Mouse (Mus musculus) neural tube, embryonic 15.5 days (tissue): Measurements from ENCODE around the gene Tbc1d10a. TPM values are rescaled to one million over a fixed set of nuclear protein-coding genes. Genes with fewer than 3 reads are reported as not detected.
A peak's percentile ranks its signal among the peaks of the same experiment; 100 is the strongest.

Experiments used
- ATAC-seq: fragments of 200-750 bp; cut with Nextera tagmentation; 2 replicates; pipeline ENCODE4 v1.8.0; 2017; ENCODE audit warnings: mild to moderate bottlenecking, moderate TSS enrichment, moderate library complexity; ENCODE audit not compliant: low FRiP score
- H3K27ac ChIP-seq: fragments of 300-500 bp; sonication (generic); replicated peaks from 2 replicates; pipeline ENCODE4 v1.5.1; 2015; ENCODE audit warnings: mild to moderate bottlenecking, inconsistent platforms
- H3K27me3 ChIP-seq: fragments of 300-500 bp; sonication (generic); replicated peaks from 2 replicates; pipeline ENCODE4 v1.6.1; 2015; ENCODE audit warnings: inconsistent platforms
- H3K36me3 ChIP-seq: fragments of 300-500 bp; sonication (generic); 2 replicates; pipeline ENCODE4 v1.6.1; 2015; ENCODE audit warnings: inconsistent platforms
- H3K4me1 ChIP-seq: fragments of 300-500 bp; sonication (generic); 2 replicates; pipeline ENCODE4 v1.6.1; 2015; ENCODE audit warnings: inconsistent platforms
- H3K4me2 ChIP-seq: fragments of 300-500 bp; sonication (generic); 2 replicates; pipeline ENCODE4 v1.6.1; 2015; ENCODE audit warnings: inconsistent platforms, mild to moderate bottlenecking, moderate library complexity
- H3K4me3 ChIP-seq: fragments of 300-500 bp; sonication (generic); replicated peaks from 2 replicates; pipeline ENCODE4 v1.5.1; 2015; ENCODE audit warnings: mild to moderate bottlenecking, inconsistent platforms
- H3K9ac ChIP-seq: fragments of 300-500 bp; sonication (generic); replicated peaks from 2 replicates; pipeline ENCODE4 v1.6.1; 2015; ENCODE audit warnings: mild to moderate bottlenecking, inconsistent platforms
- H3K9me3 ChIP-seq: fragments of 300-500 bp; sonication (generic); replicated peaks from 2 replicates; pipeline ENCODE4 v1.6.1; 2016; ENCODE audit warnings: inconsistent platforms
- WGBS: fragments of 180-500 bp; shearing (Covaris S2); methylation state at CpG from one replicate; pipeline ENCODE4 v1.1.7; 2015; ENCODE audit warnings: mixed read lengths; 5-methylcytosine and 5-hydroxymethylcytosine counted together
- polyA plus RNA-seq: library from polyadenylated mRNA; unstranded; fragments of >200 nt; fragmentation: Nextera tagmentation; extraction: Ambion mirVana; gene quantifications from 2 replicates; pipeline ENCODE4 v1.2.1, GENCODE M21; 2015

Gene Tbc1d10a
- polyA plus RNA-seq, 1 experiment from 2014 or later = 40.3 TPM

DNA sequence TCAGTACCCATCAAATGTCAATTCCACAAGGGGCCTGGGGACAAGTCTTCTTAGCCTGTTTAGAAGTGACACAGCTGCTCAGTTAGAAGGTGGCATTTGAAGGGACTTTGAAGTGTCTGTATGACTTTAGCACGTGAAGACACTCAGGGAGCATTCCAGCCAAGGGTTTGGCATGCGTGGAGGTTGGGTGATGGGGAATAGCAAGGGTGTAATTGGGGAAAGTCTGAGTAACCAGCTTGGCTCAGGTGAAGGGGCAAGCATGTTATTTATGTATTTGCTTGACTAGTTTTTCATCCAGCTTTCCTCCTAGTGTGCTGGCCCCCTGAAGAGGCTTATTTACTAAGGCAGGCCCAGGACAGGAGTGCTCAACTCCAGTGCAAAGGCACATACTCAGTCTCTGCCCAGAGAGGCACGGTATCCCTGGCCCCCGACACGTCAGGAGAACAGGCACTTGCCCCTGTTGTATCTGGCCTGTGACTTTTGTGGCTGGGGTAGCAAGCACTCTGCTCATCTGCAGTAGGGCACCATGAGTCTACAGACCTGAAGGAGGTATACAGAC, 18.6 kb downstream of the Tbc1d10a start:
- WGBS = 91% methylated on average over 5 of the region's 5 CpGs
- Histone ChIP-seq H3K4me1 (peaks cover 11% of the 10 kb centered on the region; the same call in 1 of the 2 replicates), H3K27ac (no peak overlapping the region), H3K9me3 (no peaks in the 10 kb centered on the region), H3K36me3 (peaks cover 32% of the 10 kb centered on the region), H3K27me3 (no peaks in the 10 kb centered on the region), H3K9ac (no peak overlapping the region), H3K4me3 (no peak overlapping the region), H3K4me2 (no peak overlapping the region)
- ATAC-seq = no peak

DNA sequence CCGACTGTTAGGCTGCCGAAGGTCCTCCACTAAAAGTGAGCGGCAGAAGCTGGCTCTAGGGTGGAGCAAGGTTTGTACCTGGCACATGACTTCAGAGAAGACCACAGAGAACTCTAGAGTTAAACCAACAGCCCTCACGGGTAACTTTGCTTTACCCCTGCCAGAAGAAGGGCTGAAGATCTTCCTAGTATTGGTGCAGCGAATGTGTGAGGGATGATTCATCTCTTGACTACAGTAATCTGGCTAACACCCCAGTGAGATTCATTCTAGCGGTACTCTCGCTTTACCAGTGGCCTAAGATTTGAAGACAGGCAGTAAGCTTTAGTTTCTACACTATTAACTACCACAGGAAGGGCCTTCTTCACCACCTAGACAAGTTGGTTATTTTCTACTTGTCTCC, 19.4 kb downstream of the Tbc1d10a start:
- peaks cover 40% of the 10 kb centered on the region for H3K36me3 ChIP-seq
- H3K4me2 ChIP-seq = no peak overlapping the region
- 90% methylated on average over 7 of the region's 7 CpGs for WGBS
- H3K27ac ChIP-seq = no peak overlapping the region
- no peak for ATAC-seq
- H3K4me3 ChIP-seq = no peak overlapping the region
- H3K27me3 ChIP-seq = no peaks in the 10 kb centered on the region
- peaks cover 11% of the 10 kb centered on the region; the same call in 1 of the 2 replicates for H3K4me1 ChIP-seq
- no peak overlapping the region for H3K9ac ChIP-seq
- H3K9me3 ChIP-seq = no peaks in the 10 kb centered on the region

DNA sequence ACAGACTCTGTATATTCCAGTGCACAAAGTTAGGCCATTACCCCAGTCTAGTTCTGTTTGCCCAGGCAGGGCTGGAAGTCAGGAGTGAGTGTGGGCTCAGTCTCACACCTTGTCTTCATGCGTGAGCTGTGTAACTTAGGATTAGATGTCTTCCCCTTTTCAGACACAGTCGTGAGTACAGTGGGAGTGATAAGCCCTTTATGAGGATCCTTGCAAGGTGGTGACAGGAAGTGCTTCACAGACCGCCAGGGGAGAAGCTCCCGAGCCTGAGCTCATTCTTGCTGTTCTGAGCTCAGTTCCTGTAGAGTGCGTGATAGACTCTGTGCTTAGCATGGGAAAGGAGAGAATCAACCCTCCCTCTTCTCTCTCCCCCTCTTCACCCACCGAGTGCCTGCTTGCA, 20.0 kb downstream of the Tbc1d10a start:
- WGBS = 83% methylated on average over 6 of the region's 6 CpGs
- H3K27me3 ChIP-seq = no peaks in the 10 kb centered on the region
- peaks cover 11% of the 10 kb centered on the region; the same call in 1 of the 2 replicates for H3K4me1 ChIP-seq
- no peaks in the 10 kb centered on the region for H3K9me3 ChIP-seq
- no peak overlapping the region for H3K4me3 ChIP-seq
- H3K27ac ChIP-seq = no peak overlapping the region
- H3K36me3 ChIP-seq = peaks cover 45% of the 10 kb centered on the region
- no peak overlapping the region for H3K4me2 ChIP-seq
- H3K9ac ChIP-seq = no peak overlapping the region
- ATAC-seq = no peak

DNA sequence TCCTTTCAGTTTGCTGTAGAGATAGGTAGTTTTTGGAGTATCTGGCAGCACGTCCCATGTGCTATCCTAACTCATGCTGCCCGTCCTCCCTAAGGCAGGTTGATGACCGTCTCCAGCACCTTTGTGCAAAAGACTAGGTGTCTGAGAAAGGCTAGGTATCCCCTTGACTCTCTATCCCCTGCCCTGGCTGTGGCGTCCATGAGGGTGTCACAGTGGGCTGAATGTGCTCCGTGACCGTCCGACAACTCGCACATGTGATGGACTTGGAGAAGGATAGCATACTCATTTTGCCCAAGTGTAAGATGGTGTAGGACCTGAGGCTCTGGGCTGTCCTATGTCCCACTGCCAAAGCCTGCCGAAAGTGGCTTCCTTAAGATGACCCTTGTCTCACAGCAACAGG, 21.1 kb downstream of the Tbc1d10a start:
- Histone ChIP-seq H3K4me1 (peaks cover 8% of the 10 kb centered on the region; the same call in 1 of the 2 replicates), H3K36me3 (peaks cover 53% of the 10 kb centered on the region), H3K4me2 (no peak overlapping the region), H3K27ac (no peak overlapping the region), H3K27me3 (no peaks in the 10 kb centered on the region), H3K9me3 (no peaks in the 10 kb centered on the region), H3K4me3 (no peak overlapping the region), H3K9ac (no peak overlapping the region)
- WGBS = 94% methylated on average over 9 of the region's 9 CpGs
- no peak for ATAC-seq

DNA sequence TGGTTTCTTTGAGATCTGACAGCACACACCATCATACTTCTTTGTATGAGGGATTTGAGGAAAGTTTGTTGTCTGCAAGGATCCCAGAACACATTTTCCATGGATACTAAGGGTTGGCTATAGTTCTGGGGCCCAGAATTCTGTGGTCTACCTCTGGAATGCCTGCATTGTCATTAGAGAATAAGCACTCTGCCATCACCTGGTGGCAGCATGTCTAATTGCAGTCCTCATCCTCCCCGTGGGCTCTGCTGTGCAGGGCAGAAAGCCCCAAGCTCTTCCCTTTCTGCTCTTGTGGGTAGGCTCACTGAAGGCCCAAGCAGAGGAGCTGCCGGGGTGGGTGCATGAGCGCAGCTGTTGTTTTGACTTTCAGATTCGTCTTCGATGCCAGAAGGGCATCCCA, 23.0 kb downstream of the Tbc1d10a start:
- no peak overlapping the region for H3K4me2 ChIP-seq
- no peak overlapping the region for H3K9ac ChIP-seq
- no peak for ATAC-seq
- no peaks in the 10 kb centered on the region for H3K9me3 ChIP-seq
- no peak overlapping the region for H3K4me3 ChIP-seq
- H3K27me3 ChIP-seq = no peaks in the 10 kb centered on the region
- no peaks in the 10 kb centered on the region for H3K4me1 ChIP-seq
- 85% methylated on average over 5 of the region's 5 CpGs for WGBS
- H3K27ac ChIP-seq = no peak overlapping the region
- H3K36me3 ChIP-seq = peaks cover 72% of the 10 kb centered on the region

DNA sequence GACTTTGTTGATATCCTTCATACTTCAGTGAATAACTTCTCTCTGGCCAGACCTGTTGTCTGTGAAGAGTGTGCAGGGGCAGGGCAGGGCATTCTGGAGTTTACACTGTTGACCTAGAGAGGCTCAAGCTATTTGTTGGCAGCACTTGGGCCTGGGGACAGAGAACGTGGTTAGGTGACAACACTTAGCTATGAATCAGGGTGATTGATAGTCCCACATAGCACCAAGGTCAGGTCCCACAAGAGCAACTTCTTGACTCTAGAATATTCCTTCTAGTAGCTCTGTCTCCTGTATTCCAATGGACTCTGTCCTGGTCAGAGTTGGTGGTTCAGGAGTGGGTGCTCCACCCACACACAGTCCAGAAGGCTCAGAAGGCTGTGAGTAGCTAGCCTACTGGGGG, 24.2 kb downstream of the Tbc1d10a start:
- Histone ChIP-seq H3K9ac (no peak overlapping the region), H3K36me3 (peaks cover 81% of the 10 kb centered on the region)

DNA sequence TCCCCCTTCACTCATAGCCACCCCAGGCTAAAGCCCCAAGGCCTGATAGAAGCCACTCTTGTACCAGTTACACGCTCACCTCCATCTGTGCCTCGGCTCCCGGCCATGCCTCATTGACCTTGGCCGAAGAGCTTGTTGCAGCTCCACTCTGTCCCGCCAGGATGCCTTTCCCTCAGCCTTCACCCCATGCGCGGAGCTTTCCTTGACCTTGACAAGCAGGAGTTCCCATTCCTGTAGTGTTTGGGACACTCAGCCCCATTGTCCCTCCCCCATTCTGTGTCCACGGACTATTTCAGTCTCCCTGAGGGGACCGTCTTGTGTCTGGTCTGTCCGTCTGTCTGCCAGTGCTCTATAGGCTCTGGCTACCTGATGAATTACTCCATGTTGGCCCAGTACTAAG, 26.5 kb downstream of the Tbc1d10a start:
- WGBS = 96% methylated on average over 10 of the region's 10 CpGs
- no peak overlapping the region for H3K4me2 ChIP-seq
- H3K4me3 ChIP-seq = no peak overlapping the region
- no peak overlapping the region for H3K9ac ChIP-seq
- H3K27ac ChIP-seq = no peak overlapping the region
- peaks cover 7% of the 10 kb centered on the region for H3K27me3 ChIP-seq
- ATAC-seq = no peak
- H3K9me3 ChIP-seq = no peaks in the 10 kb centered on the region
- peaks cover 5% of the 10 kb centered on the region for H3K4me1 ChIP-seq
- peaks cover 64% of the 10 kb centered on the region for H3K36me3 ChIP-seq

More for the DNA sequence above, 24.2 kb downstream of the Tbc1d10a start:
- no peaks in the 10 kb centered on the region for H3K27me3 ChIP-seq
- no peaks in the 10 kb centered on the region for H3K9me3 ChIP-seq
- no peak for ATAC-seq
- H3K4me3 ChIP-seq = no peak overlapping the region
- H3K27ac ChIP-seq = no peak overlapping the region
- no peaks in the 10 kb centered on the region for H3K4me1 ChIP-seq
- H3K4me2 ChIP-seq = no peak overlapping the region
- WGBS = 63% methylated on average over 1 of the region's 1 CpGs

DNA sequence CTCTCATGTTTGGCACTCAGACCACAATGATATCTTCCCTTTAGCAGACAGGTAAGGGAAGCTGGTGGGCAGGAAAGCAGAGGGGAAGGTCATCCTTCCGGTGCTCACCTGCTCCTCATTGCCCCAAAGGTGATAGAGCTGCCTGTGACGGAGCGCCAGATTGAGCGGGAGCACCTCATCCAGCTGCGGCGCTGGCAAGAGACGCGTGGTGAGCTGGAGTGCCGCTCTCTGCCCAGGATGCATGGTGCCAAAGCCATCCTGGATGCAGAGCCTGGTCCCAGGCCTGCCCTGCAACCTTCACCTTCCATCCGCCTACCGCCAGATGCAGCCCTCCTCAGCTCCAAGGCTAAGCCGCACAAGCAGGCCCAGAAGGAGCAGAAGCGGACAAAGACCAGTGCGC, 28.0 kb downstream of the Tbc1d10a start:
- 96% methylated on average over 14 of the region's 14 CpGs for WGBS
- Histone ChIP-seq H3K9ac (no peak overlapping the region), H3K27ac (no peak overlapping the region), H3K4me1 (peaks cover 17% of the 10 kb centered on the region), H3K4me3 (no peak overlapping the region), H3K4me2 (no peak overlapping the region), H3K36me3 (peaks cover 53% of the 10 kb centered on the region), H3K27me3 (peaks cover 22% of the 10 kb centered on the region), H3K9me3 (no peaks in the 10 kb centered on the region)
- ATAC-seq = no peak

DNA sequence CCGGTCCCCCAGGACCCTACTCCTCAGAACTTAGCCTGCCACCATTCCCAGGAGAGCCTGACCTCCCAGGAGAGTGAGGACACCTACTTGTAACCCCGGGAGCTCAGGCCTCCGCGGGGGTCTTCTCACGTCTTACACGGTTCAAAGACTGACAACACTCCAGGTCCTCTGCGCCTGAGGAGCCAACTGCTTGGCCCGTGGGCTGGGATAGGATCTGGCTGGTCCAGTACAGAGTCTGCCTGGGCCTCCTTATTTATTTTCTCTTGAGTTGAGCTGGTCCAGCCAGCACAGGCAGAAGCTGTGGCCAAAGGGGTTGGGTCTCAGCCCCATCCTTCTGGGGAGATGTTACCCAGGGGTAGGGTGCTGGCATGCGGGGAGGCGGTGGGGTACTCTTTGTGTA, 28.5 kb downstream of the Tbc1d10a start:
- Histone ChIP-seq H3K4me3 (no peak overlapping the region), H3K4me2 (no peak overlapping the region), H3K27me3 (peaks cover 27% of the 10 kb centered on the region), H3K36me3 (peaks cover 50% of the 10 kb centered on the region), H3K9ac (no peak overlapping the region), H3K9me3 (no peaks in the 10 kb centered on the region), H3K27ac (no peak overlapping the region), H3K4me1 (peaks cover 17% of the 10 kb centered on the region)
- no peak for ATAC-seq
- WGBS = 83% methylated on average over 10 of the region's 10 CpGs

DNA sequence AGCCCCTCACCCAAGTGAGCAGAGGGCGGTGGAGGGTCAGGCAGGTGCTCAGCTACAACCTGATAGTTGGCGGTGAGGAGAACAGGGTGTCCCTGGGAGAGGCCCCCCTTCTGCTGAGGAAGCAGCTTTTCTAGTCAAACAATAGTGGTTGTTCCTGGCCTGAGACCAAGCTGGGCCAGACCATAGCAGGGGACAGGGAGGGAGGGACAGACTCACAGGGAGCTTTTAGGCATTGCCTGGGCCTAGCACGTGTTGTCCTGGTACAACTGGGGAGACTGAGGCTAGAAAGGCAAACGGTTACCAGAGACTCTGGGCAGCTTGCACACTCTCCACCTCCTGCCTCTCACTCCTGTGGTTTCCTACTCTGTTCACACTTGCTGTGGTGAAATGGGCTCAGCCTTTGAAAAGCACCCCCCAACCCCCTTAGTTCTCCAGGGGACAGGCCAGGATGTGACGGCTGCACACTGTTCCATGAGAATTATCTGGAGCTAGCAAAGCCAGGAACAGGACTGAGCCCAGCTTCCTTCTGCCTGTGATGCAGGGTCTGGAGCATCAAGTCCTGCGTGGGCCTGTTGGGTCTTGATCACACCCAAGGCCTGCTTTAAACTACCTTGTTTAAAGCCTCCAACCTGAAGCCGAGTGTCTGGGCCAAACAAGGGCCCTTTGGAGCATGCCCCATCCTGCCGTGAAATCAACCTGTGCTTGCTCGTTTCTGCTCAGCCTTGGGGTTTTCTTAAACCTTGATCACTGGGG, 29.8 kb downstream of the Tbc1d10a start:
- peaks cover 37% of the 10 kb centered on the region for H3K36me3 ChIP-seq
- H3K4me3 ChIP-seq = no peak overlapping the region
- ATAC-seq = no peak
- WGBS = 84% methylated on average over 9 of the region's 9 CpGs
- no peaks in the 10 kb centered on the region for H3K9me3 ChIP-seq
- H3K4me1 ChIP-seq = peaks cover 17% of the 10 kb centered on the region
- H3K27ac ChIP-seq = 0 out of 2 replicates have a peak overlapping the region, but pooled peaks have one; percentile 28
- peaks cover 27% of the 10 kb centered on the region for H3K27me3 ChIP-seq
- H3K9ac ChIP-seq = no peak overlapping the region
- no peak overlapping the region for H3K4me2 ChIP-seq

DNA sequence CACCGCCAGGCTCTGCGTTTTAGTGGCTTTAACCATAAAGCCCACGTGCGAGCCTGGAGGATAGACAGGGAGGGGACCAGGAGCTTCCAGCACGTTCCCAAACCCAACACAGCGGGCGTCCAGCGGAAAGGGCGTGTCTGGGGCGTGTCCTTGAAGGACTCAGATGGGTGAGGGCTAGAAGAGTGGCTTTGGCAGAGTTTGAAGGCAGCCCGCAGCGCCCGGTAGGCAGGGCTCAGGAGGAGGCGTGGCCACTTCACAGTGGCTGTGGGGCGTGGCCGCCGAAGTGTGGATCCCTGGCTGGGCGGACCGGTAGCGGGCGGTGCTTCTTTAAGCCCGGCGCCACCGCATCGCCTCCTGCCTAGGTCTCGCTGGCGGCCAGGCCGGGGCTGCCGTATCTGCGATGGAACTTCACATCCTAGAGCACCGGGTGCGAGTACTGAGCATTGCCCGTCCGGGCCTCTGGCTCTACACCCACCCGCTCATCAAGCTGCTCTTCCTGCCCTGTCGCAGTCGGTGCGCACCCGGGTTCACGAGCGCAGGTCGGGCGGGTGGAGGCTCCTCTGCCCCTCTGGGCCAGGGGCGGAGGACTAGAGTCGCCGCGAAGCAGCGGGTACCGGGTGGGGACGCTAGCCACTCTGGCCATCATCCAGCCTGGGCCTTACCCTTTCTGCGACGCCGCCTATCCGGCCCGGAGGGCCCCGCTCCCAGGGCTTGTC, 31.5 kb downstream of the Tbc1d10a start, which contains the start of gene Castor1:
Castor1 (plus strand) TSS at position 312 of the 716 bp plus-strand sequence.
- peak within 1 kb of the TSS; percentile 45 for H3K4me3 ChIP-seq
- no peak within 1 kb of the TSS for H3K27ac ChIP-seq
- peak within 1 kb of the TSS; percentile 45 for H3K9ac ChIP-seq
- H3K4me2 ChIP-seq = peak within 1 kb of the TSS; percentile 83
- 1% methylated on average over 55 of the region's 56 CpGs for WGBS
- H3K9me3 ChIP-seq = no peaks in the 10 kb centered on the region
- peaks cover 27% of the 10 kb centered on the region for H3K27me3 ChIP-seq
- peaks cover 17% of the 10 kb centered on the region for H3K4me1 ChIP-seq
- peak; percentile 68 for ATAC-seq
- peaks cover 24% of the 10 kb centered on the region for H3K36me3 ChIP-seq
